Mouse (Mus musculus) spleen, adult 2 months (tissue): Measurements from ENCODE around the gene Ptpre. TPM values are rescaled to one million over a fixed set of nuclear protein-coding genes. Genes with fewer than 3 reads are reported as not detected.

Experiments
- DNase-seq, 2 experiments: peaks; one replicate each; pipeline versions ENCODE4 v3.0.0 to v3.0.0-alpha.2; 2012 to 2021; ENCODE audit warnings: low spot score in 2 of 2, low read depth in 1 of 2
- H3K27ac ChIP-seq: fragments of 200-500 bp; 2 replicates; pipeline ENCODE4 v1.5.1; 2012; ENCODE audit warnings: low read length, inconsistent platforms; ENCODE audit not compliant: insufficient read depth
- H3K27me3 ChIP-seq: fragments of 200-500 bp; 2 replicates; pipeline ENCODE4 v1.6.1; 2012; ENCODE audit warnings: mild to moderate bottlenecking, moderate library complexity, low read length, inconsistent platforms; ENCODE audit not compliant: control insufficient read depth, insufficient read depth
- H3K36me3 ChIP-seq: fragments of 200-500 bp; 2 replicates; pipeline ENCODE4 v1.6.1; 2012; ENCODE audit warnings: mild to moderate bottlenecking, low read length, inconsistent platforms; ENCODE audit not compliant: control insufficient read depth, insufficient read depth
- H3K4me1 ChIP-seq: fragments of 200-500 bp; 2 replicates; pipeline ENCODE4 v1.6.1; 2011; ENCODE audit warnings: inconsistent platforms; ENCODE audit not compliant: control insufficient read depth, insufficient read depth, insufficient read length
- H3K4me3 ChIP-seq: fragments of 200-500 bp; 2 replicates; pipeline ENCODE4 v1.5.1; 2011; ENCODE audit warnings: mild to moderate bottlenecking, inconsistent platforms; ENCODE audit not compliant: insufficient read depth, insufficient read length; ENCODE audit errors: extremely low read depth
- CTCF ChIP-seq: fragments of 200-500 bp; IDR thresholded peaks from 2 replicates; pipeline ENCODE4 v1.5.1; 2011; ENCODE audit warnings: mild to moderate bottlenecking, inconsistent platforms; ENCODE audit not compliant: insufficient read depth, insufficient read length, insufficient replicate concordance; ENCODE audit errors: extremely low read depth
- POLR2A ChIP-seq: fragments of 200-500 bp; IDR thresholded peaks from 2 replicates; pipeline ENCODE4 v1.6.1; 2011; ENCODE audit warnings: low read depth, low read length, inconsistent platforms
- WGBS: fragments of 180-500 bp; shearing (Covaris S2); methylation state at CpG from one replicate; pipeline ENCODE4 v1.1.7; 2018; 5-methylcytosine and 5-hydroxymethylcytosine counted together
- polyA plus RNA-seq: library from polyadenylated mRNA; depleted of rRNA; stranded (reverse); fragments of >200 nt; gene quantifications from 2 replicates; pipeline ENCODE4 v1.2.3, GENCODE M21; 2012

The Ptpre gene
- polyA plus RNA-seq, 1 experiment, result 9.5 TPM

DNA sequence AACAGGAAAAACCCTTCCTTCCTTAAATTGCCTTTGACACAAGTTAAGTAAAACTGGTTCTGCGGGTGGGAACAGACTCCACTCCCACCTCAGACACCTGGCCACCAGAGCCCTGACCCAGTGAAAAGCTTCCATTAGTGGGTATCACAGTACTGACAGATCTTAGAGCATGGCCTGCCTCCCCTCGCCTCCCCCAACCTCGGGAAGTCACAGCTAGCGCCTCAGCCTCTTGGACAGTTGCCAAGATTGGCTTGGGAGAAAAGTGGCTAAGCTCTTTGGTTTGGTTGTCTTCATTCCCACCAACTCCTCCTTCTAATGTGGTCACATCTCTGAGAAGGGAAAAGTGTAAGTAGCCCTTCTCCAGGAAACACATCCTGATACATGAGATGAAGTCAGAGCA is 13.3 kb upstream of the Ptpre start:
- no peaks in the 10 kb centered on the region for H3K27me3 ChIP-seq
- no peak for DNase-seq
- TF ChIP-seq CTCF (no peak), POLR2A (no peak)
- no peak overlapping the region for H3K4me3 ChIP-seq
- no peak overlapping the region for H3K27ac ChIP-seq
- H3K36me3 ChIP-seq, result no peaks in the 10 kb centered on the region
- peaks cover 2% of the 10 kb centered on the region; the same call in 1 of the 2 replicates for H3K4me1 ChIP-seq
- 19% methylated on average over 4 of the region's 4 CpGs for WGBS

DNA sequence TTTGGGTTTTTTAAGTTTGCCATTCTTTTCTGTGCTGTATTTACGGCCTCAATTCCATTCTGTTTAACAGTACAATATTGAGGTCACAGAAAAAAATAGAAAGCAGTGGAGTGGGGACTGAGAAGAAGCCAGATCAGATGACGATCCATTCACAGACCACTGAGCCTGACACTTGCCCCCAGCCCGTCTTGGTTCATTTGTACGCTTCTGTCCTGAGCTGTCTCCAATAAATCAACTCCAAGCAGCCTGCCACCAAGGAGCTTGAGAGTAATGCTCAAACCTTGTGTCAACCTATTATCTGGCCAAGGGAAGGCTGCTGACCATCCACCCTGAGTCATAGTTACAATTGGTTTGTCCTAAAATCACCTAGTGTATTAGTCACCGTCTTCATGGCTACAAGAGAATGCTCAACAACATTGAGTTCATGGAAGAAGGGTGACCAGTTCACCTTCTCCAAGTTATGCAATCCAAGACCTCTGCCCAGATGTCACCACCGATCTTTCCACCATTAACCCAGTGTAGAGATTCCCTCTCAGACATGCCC is 12.8 kb upstream of the Ptpre start:
- TF ChIP-seq POLR2A (no peak), CTCF (no peak)
- no peak for DNase-seq
- Histone ChIP-seq H3K36me3 (no peaks in the 10 kb centered on the region), H3K4me3 (no peak overlapping the region), H3K27ac (no peak overlapping the region), H3K27me3 (no peaks in the 10 kb centered on the region), H3K4me1 (peaks cover 2% of the 10 kb centered on the region; the same call in 1 of the 2 replicates)
- WGBS, result 91% methylated on average over 6 of the region's 6 CpGs

DNA sequence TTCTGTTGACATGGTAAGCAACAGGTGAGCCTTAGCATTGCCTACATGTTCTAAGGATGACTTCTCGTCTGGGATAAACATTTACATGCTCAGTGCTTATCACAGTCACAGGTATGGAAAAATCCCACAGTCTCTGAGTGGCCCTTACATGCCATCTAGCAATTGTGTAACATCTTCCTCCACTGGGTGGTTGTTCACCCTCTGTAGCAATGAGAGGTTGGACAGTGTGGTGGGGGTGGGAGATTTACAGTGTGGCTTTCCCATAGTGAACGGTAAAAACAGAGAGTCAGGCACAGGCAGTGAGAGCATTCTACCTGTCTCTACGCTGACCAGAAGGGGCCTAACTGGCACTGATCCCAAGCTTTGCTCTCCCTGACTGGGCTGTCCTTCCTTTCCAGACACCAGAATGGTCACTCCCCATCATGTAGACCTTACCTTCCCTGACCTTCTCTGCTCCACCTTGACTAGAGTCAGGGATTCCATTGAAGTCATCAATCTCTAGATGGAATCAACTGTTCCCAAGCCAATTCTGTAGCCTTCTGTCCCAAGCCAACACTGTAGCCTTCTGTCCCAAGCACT is 10.6 kb upstream of the Ptpre start:
- DNase-seq, result no peak
- no peak for TF ChIP-seq CTCF
- no peak for TF ChIP-seq POLR2A
- H3K27ac ChIP-seq, result no peak overlapping the region
- H3K4me3 ChIP-seq, result no peak overlapping the region
- peaks cover under 1% of the 10 kb centered on the region; the same call in 1 of the 2 replicates for H3K4me1 ChIP-seq
- no peaks in the 10 kb centered on the region for H3K27me3 ChIP-seq
- H3K36me3 ChIP-seq, result no peaks in the 10 kb centered on the region
- whole genome bisulfite sequencing, result 71% methylated on average over 3 of the region's 3 CpGs

DNA sequence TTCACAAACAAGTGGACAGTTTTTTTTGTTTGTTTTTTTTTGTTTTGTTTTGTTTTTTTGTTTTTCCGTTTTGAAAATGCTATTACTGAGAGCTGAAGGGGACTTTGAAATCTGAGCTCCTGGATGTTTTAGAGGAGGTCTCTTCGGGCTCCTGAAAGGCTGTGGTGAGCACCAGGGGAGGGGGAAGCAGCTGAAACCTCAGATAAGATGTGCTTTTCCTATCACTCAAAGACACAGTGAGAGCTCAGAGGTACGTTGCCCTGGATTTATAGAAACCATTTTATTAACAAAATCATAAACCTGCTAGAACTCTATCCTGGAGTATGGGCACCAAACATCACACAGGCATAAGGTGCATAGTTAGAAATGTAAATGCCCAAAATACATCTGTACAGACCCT is 10.1 kb upstream of the Ptpre start:
- no peak overlapping the region for H3K4me3 ChIP-seq
- H3K27me3 ChIP-seq, result no peaks in the 10 kb centered on the region
- no peak for DNase-seq
- H3K36me3 ChIP-seq, result no peaks in the 10 kb centered on the region
- no peak overlapping the region for H3K27ac ChIP-seq
- TF ChIP-seq CTCF, result no peak
- TF ChIP-seq POLR2A, result no peak
- WGBS, result 22% methylated on average over 3 of the region's 3 CpGs
- H3K4me1 ChIP-seq, result no peaks in the 10 kb centered on the region; the same call in 1 of the 2 replicates

DNA sequence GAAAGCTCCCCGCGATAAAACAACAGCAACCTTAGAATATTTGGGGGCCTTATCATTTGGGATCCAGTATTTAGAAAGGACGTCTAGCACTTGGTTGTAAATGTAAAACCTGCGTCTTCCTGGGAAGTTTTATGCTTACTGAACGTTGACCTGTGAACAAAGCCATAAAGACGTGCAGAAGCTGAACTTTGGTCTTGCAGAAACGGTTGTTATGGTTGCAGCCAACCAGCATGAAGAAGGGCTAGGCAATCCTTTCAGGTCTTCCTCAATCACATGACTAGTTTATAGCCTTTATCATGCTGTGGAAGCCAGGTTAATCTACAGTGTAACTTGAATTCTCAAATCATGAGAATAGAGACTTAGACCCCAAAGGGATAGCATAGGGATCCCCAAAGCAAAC is 8.8 kb upstream of the Ptpre start, which contains the start of gene Clrn3:
TSS of gene Clrn3 (minus strand) at position 140 of the 400 bp plus-strand sequence.
- no peak for DNase-seq
- H3K4me3 ChIP-seq, result no peak within 1 kb of the TSS
- WGBS, result 93% methylated on average over 7 of the region's 7 CpGs
- TF ChIP-seq POLR2A, result no peak
- TF ChIP-seq CTCF, result no peak
- H3K36me3 ChIP-seq, result no peaks in the 10 kb centered on the region
- H3K27me3 ChIP-seq, result no peaks in the 10 kb centered on the region
- H3K27ac ChIP-seq, result no peak within 1 kb of the TSS
- H3K4me1 ChIP-seq, result no peaks in the 10 kb centered on the region

DNA sequence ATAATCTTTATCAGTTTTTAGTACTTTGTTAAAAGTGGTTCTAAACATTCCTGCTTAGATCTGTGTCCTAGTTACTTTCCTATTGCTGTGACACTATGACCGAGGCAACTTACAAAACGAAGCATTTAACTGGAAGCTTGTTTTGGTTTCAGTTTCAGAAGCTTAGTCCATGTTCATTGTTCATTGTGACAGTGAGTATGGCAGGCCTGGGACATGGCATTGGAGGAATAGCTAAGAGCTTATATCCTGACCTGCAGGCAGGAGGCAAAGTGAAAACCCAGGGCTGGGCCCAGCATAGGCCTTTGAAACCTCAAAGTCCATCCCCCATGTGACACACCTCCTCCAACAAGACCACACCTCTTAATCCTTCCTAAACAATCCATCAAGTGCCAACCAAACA is 8.2 kb upstream of the Ptpre start:
- H3K36me3 ChIP-seq, result no peaks in the 10 kb centered on the region
- no peaks in the 10 kb centered on the region for H3K4me1 ChIP-seq
- TF ChIP-seq POLR2A (no peak), CTCF (no peak)
- H3K27me3 ChIP-seq, result no peaks in the 10 kb centered on the region
- 69% methylated on average over 2 of the region's 2 CpGs for WGBS
- H3K27ac ChIP-seq, result no peak overlapping the region
- H3K4me3 ChIP-seq, result no peak overlapping the region
- DNase-seq, result no peak

DNA sequence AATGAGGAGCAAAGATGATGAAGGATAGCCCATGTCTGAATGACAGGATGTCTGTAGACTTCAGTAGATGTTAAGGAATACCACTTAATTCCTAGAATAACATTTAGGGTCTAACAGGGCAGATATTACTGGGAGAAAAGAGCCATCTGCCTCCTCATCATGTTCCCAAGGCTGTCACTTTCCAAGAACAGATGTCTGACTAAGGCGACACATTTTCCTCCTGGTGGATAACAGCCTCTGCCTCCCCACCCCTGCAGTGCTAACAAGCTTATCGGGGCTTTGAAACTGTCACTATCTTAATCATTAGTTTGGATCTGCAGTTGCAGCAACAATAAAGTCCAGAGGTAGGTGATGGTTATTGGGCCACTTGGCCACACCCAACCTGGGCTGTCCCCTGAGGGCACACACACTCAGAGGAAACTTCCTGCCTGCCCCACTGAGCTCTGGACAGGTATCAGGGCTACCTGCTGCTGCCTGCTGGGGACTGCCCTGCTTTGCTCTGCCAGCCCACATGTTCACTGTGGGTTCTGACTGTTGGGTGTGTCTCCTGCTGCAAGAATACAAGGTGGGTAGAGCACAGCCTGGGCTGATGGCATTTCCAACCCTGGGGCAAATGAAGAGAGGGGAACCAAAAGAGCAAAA is 2.6 kb upstream of the Ptpre start:
- TF ChIP-seq CTCF (no peak), POLR2A (no peak)
- no peak for DNase-seq
- no peak overlapping the region for H3K4me3 ChIP-seq
- H3K27ac ChIP-seq, result no peak overlapping the region
- 82% methylated on average over 2 of the region's 2 CpGs for WGBS
- H3K27me3 ChIP-seq, result peaks cover 10% of the 10 kb centered on the region
- peaks cover 10% of the 10 kb centered on the region for H3K4me1 ChIP-seq
- no peaks in the 10 kb centered on the region for H3K36me3 ChIP-seq
